Mouse (Mus musculus): ENCODE measurements around the gene Atf6. TPM values are rescaled to one million over a fixed set of nuclear protein-coding genes. Genes with fewer than 3 reads are reported as not detected.

Gene Atf6
- total and polyA plus RNA-seq, 3 experiments, result 11.7 to 16.4 TPM; not detected in 1

GRCm38 (mm10) chr1:170901536-170902238 is 34.1 kb upstream of the Atf6 start (continued):
- TF ChIP-seq MAFK (IDR thresholded peaks at IDR 0.05; ENCODE audit: borderline replicate concordance, low read depth, low read length) (no peak), RCOR1 (IDR thresholded peaks at IDR 0.05; ENCODE audit: low read depth, low read length) (no peak), GABPA (IDR thresholded peaks at IDR 0.05; ENCODE audit: low read depth, low read length) (no peak)

- Histone ChIP-seq H3K4me1 (ENCODE audit: control insufficient read depth in 1 of 2, insufficient read depth in 2 of 2, low read length in 2 of 2) (peaks cover 15 to 21% of the 10 kb centered on the region in 2 experiments), H3K27ac (ENCODE audit: control insufficient read depth, low read depth, low read length) (peak overlapping the region; percentile 18), H3K9me3 (replicated peaks; ENCODE audit: insufficient read depth, low read length) (no peaks in the 10 kb centered on the region), H3K9ac (ENCODE audit: control insufficient read depth, low read depth, low read length, poor library complexity, severe bottlenecking) (peak overlapping the region; percentile 49), H3K36me3 (ENCODE audit: control insufficient read depth in 1 of 2, insufficient read depth in 2 of 2, low read length in 2 of 2) (peaks cover 0 to 10% of the 10 kb centered on the region in 2 experiments; a peak in 2 of 4 replicates), H3K27me3 (ENCODE audit: control insufficient read depth in 1 of 2, insufficient read depth in 2 of 2, low read length in 2 of 2) (no peaks in the 10 kb centered on the region), H3K79me2 (ENCODE audit: control insufficient read depth, insufficient read depth, low read length, poor library complexity) (no peaks in the 10 kb centered on the region), H3K4me3 (ENCODE audit: control insufficient read depth in 1 of 2, insufficient read depth in 1 of 2, low read depth in 2 of 2, low read length in 2 of 2) (peak overlapping the region; percentile 38 to 52)
- peak; percentile 88 for DNase-seq (ENCODE audit: low read depth, low spot score)
- TF ChIP-seq POLR2AphosphoS5 (IDR thresholded peaks at IDR 0.05; ENCODE audit: borderline replicate concordance, low read depth, low read length) (no peak), MAX (IDR thresholded peaks at IDR 0.05; ENCODE audit: low read length) (no peak), JUND (IDR thresholded peaks at IDR 0.05; ENCODE audit: low read depth, low read length) (no peak), ZNF384 (IDR thresholded peaks at IDR 0.05; ENCODE audit: low read depth, low read length) (peak; percentile 88), TBP (IDR thresholded peaks at IDR 0.05; ENCODE audit: low read depth, low read length) (0 out of 2 replicates have a peak, but pooled peaks have one; percentile 1), EP300 (IDR thresholded peaks at IDR 0.05; ENCODE audit: low read depth in 1 of 2, low read length in 2 of 2) (no peak), KAT2A (conservative IDR thresholded peaks at IDR 0.05; ENCODE audit: low read depth, low read length) (no peak), SIN3A (IDR thresholded peaks at IDR 0.05; ENCODE audit: low read length) (peak; percentile 68), GABPA (IDR thresholded peaks at IDR 0.05; ENCODE audit: low read depth, low read length) (no peak), ZKSCAN1 (IDR thresholded peaks at IDR 0.05; ENCODE audit: low read depth, low read length) (no peak), CHD1 (IDR thresholded peaks at IDR 0.05; ENCODE audit: low read depth, low read length) (no peak), NELFE (IDR thresholded peaks at IDR 0.05; ENCODE audit: low read depth, low read length) (no peak), MXI1 (IDR thresholded peaks at IDR 0.05; ENCODE audit: low read depth, low read length) (no peak), GATA1 (IDR thresholded peaks at IDR 0.05; ENCODE audit: low read depth, low read length) (no peak), ETS1 (IDR thresholded peaks at IDR 0.05; ENCODE audit: low read depth, low read length) (peak; percentile 21; the same call in 1 of the 2 replicates), MAZ (IDR thresholded peaks at IDR 0.05; ENCODE audit: low read depth, low read length) (no peak), USF1 (IDR thresholded peaks at IDR 0.05; ENCODE audit: low read depth, low read length) (no peak), HCFC1 (IDR thresholded peaks at IDR 0.05; ENCODE audit: low read depth, low read length) (no peak), POLR2A (IDR thresholded peaks at IDR 0.05; ENCODE audit: control insufficient read depth in 1 of 2, insufficient read depth in 1 of 2, low read depth in 1 of 2, low read length in 2 of 2, poor library complexity in 1 of 2) (no peak), TCF12 (IDR thresholded peaks at IDR 0.05; ENCODE audit: low read depth, low read length) (0 out of 2 replicates have a peak, but pooled peaks have one; percentile 14), BHLHE40 (IDR thresholded peaks at IDR 0.05; ENCODE audit: borderline replicate concordance, low read depth, low read length) (no peak), ELF1 (IDR thresholded peaks at IDR 0.05; ENCODE audit: low read depth, low read length) (peak; percentile 92), USF2 (IDR thresholded peaks at IDR 0.05; ENCODE audit: borderline replicate concordance in 1 of 2, insufficient read depth in 1 of 2, low read depth in 1 of 2, low read length in 2 of 2) (no peak), UBTF (IDR thresholded peaks at IDR 0.05; ENCODE audit: borderline replicate concordance, insufficient read depth, low read depth, low read length) (no peak), ZMIZ1 (IDR thresholded peaks at IDR 0.05; ENCODE audit: low read depth, low read length) (no peak), RAD21 (IDR thresholded peaks at IDR 0.05; ENCODE audit: low read depth, low read length) (peak; percentile 91), MYB (IDR thresholded peaks at IDR 0.05; ENCODE audit: low read depth, low read length) (no peak), MAFK (IDR thresholded peaks at IDR 0.05; ENCODE audit: borderline replicate concordance, low read depth, low read length) (no peak), E2F4 (IDR thresholded peaks at IDR 0.05; ENCODE audit: borderline replicate concordance, low read depth, low read length) (no peak), MYC (IDR thresholded peaks at IDR 0.05; ENCODE audit: low read depth, low read length) (peak; percentile 54; the same call in 1 of the 2 replicates), CTCF (IDR thresholded peaks at IDR 0.05 in 2 of 3, conservative IDR thresholded peaks at IDR 0.05 in 1 of 3; ENCODE audit: control insufficient read depth in 1 of 3, insufficient read depth in 1 of 3, low read depth in 2 of 3, low read length in 3 of 3, poor library complexity in 1 of 3, severe bottlenecking in 1 of 3) (peak in 2 of 3 experiments; percentile 49 to 64; a peak in 5 of 6 replicates)
Measured at GRCm38 (mm10) chr1:170900799-170901467, 33.4 kb upstream of the Atf6 start.

Measured in MEL (cell line).